Mouse (Mus musculus): ENCODE results near the gene Lce1a1.

DNA sequence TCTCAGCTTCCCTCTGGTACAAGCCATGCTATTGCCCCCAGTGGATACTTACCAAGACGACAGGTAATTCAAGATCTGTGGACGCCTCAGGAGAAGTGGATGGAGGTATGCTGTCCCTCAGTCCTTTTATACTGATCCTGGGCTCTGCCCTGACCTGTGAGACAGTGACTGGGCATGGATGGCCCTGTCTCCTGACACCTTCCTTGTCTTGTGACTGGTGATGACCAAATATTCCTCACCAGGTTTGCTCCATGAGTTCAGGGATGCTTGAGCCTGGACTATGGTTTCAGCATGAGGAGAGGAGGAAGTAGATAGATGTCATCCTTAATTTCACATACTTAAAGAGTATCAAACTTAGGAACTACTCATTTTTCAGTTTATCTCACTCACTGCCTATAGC, 39.0 kb upstream of the Lce1a1 start, which contains the start of gene Lce1d:
- TF ChIP-seq USF1 (IDR thresholded peaks at IDR 0.05; ENCODE audit: low read depth, low read length) (no peak), GABPA (IDR thresholded peaks at IDR 0.05; ENCODE audit: insufficient replicate concordance, low read depth, low read length) (no peak), TBP (conservative IDR thresholded peaks at IDR 0.05; ENCODE audit: low read depth, low read length) (no peak), NELFE (IDR thresholded peaks at IDR 0.05; ENCODE audit: low read depth, low read length) (no peak), ZNF384 (IDR thresholded peaks at IDR 0.05; ENCODE audit: low read depth, low read length) (no peak), CTCF (conservative IDR thresholded peaks at IDR 0.05 in 1 of 2, IDR thresholded peaks at IDR 0.05 in 1 of 2; ENCODE audit: low read depth in 2 of 2, low read length in 2 of 2) (no peak), RCOR1 (conservative IDR thresholded peaks at IDR 0.05; ENCODE audit: low read depth, low read length) (no peak), POLR2AphosphoS2 (IDR thresholded peaks at IDR 0.05; ENCODE audit: low read depth, low read length) (no peak), POLR2A (IDR thresholded peaks at IDR 0.05; ENCODE audit: low read depth, low read length) (no peak), MEF2A (IDR thresholded peaks at IDR 0.05; ENCODE audit: borderline replicate concordance, low read depth, low read length) (no peak), MAZ (IDR thresholded peaks at IDR 0.05; ENCODE audit: low read depth, low read length) (no peak), MAX (IDR thresholded peaks at IDR 0.05; ENCODE audit: low read length) (no peak), CHD2 (IDR thresholded peaks at IDR 0.05; ENCODE audit: low read length) (no peak), JUND (conservative IDR thresholded peaks at IDR 0.05; ENCODE audit: low read depth, low read length) (no peak)

All from CH12.LX (cell line).